Mouse (Mus musculus): ENCODE measurements around the gene Dcakd.

GRCm38 (mm10) chr11:103058499-103059085 is 30.5 kb upstream of the Dcakd start:
- no peak for TF ChIP-seq CTCF (IDR thresholded peaks at IDR 0.05; ENCODE audit: low read depth, low read length)
- no peak for TF ChIP-seq POLR2AphosphoS5 (IDR thresholded peaks at IDR 0.05; ENCODE audit: insufficient replicate concordance, low read depth, low read length)
- no peak for TF ChIP-seq GATA2 (IDR thresholded peaks at IDR 0.05; ENCODE audit: borderline replicate concordance, low read depth, low read length)

Measured in G1E (cell line).